Mouse (Mus musculus): ENCODE data around the gene 2510009E07Rik. TPM values are rescaled to one million over a fixed set of nuclear protein-coding genes. Genes with fewer than 3 reads are reported as not detected.

Gene 2510009E07Rik
- total RNA-seq, 1 experiment from 2014 or later = 0.12 TPM

GRCm38 (mm10) chr16:21606249-21607020 lies 88.0 kb downstream of the 2510009E07Rik start:
- no peak for ATAC-seq (ENCODE audit: extremely low read depth, insufficient number of reproducible peaks, low FRiP score, poor library complexity, severe bottlenecking)

DNA sequence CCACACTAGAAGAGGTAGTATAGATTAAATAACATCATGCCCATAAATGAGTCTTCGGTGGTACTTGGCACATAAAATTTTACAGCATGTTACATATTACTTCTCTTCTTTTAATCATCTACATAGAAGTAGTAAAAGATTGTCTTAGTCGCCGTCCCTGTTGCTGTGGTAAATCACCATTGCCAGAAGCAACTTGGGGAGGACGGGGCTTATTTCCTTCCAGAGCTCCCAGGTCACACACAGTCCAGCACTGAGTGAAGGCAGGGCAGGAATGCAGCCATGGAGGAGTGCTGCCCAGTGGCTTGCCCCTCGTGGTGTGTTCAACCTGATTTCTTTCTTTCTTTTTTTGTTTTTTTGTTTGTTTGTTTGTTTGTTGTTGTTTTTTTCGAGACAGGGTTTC lies 90.1 kb downstream of the 2510009E07Rik start:
- ATAC-seq (ENCODE audit: extremely low read depth, insufficient number of reproducible peaks, low FRiP score, poor library complexity, severe bottlenecking) = no peak

Other genes with a start within 250 kb of the 2510009E07Rik start
- gene Ehhadh, start 93.1 kb upstream of the 2510009E07Rik start, total RNA-seq (2017) = 3.9 and 5.1 TPM in 2 replicates
- gene Map3k13, start 99.7 kb upstream of the 2510009E07Rik start, total RNA-seq (2017) = 0.12 TPM in 2 replicates

Measured in neutrophil, adult 5-6 weeks (primary cell).